Mouse (Mus musculus) layer of hippocampus, postnatal 25 days (tissue): Measurements from ENCODE around the gene Nisch. TPM values are rescaled to one million over a fixed set of nuclear protein-coding genes. Genes with fewer than 3 reads are reported as not detected.

Experiments
- DNase-seq, 2 experiments: peaks; one replicate each; pipeline ENCODE4 v3.0.0; 2022; ENCODE audit warnings: mixed read lengths in 2 of 2, low spot score in 1 of 2; ENCODE audit errors: extremely low spot score in 1 of 2
- total RNA-seq, 2 experiments: library from RNA; stranded (reverse); gene quantifications; 2 replicates each; pipeline ENCODE4 v1.2.3; 2021

Gene Nisch
- total RNA-seq, 2 experiments from 2014 or later = 431 to 467 TPM

GRCm38 (mm10) chr14:31217666-31218065 lies 920 bp upstream of the Nisch start, which contains the start of gene Sema3g:
TSS of gene Sema3g (plus strand) at chr14:31217860.
- no peak for DNase-seq

GRCm38 (mm10) chr14:31215157-31216002 lies 1.4 kb downstream of the Nisch start:
- DNase-seq = peak; percentile 31 to 60

GRCm38 (mm10) chr14:31214684-31215083 lies 2.1 kb downstream of the Nisch start:
- DNase-seq = no peak

DNA sequence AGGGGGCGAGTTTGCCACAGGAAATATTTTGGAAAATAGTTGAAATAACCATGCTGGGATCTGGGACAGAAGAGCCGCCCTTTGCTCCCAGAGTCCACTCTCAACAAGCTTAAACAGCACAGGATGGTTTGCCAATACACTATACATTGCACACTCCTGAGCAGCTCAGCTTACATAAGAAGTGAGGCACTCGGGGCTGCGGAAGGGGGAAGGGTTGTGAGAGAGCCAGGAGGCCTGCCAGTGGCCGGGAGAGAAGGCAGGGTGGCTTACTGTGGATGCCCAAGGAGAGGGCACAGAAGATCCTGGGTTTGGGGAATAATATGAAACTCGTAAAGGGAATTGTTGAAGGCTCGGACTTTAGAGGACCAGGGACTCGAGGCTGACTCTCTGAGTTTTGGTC lies 2.9 kb downstream of the Nisch start:
- DNase-seq = no peak

DNA sequence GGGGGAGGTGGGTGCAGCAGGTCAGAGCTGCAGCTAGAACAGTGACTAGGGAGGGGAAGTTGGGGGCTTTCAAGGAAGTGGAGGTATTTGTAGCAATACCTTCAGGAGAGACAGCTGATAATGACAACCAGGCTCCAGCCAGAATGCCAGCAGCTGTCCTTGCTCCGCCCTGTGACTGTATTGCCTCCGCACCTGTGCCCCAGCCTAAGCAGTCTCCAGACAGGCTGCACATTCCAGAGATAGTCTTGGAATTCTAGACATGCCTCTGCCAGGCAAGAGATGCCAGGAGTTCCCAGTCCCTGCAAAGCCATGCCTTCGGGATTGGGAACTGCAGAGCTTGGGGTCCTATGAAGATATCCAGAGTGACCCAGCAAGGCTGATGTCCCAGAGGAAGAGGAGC lies 4.2 kb downstream of the Nisch start:
- DNase-seq = no peak

DNA sequence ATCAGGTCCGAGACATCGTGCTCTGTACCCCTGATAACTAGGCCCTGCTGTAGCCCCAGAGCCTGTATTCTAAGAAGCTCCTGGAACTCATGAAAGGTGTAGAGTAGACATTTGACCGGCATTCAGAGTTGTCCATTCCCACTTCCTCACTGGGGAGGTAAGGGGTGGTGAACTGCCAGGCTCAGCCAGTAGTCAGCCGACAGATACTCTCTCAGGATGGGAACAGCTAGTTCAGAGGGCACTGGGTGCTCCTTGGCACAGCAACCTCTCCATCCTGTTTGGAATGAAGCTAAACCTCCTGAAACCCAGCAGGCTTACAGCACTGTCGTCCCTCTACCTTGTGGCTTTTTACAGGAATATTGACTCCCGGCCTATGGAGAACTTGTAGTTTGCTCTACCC lies 4.9 kb downstream of the Nisch start:
- no peak for DNase-seq

- DNase-seq = no peak
Observed at GRCm38 (mm10) chr14:31209133-31209557, 7.6 kb downstream of the Nisch start.

DNA sequence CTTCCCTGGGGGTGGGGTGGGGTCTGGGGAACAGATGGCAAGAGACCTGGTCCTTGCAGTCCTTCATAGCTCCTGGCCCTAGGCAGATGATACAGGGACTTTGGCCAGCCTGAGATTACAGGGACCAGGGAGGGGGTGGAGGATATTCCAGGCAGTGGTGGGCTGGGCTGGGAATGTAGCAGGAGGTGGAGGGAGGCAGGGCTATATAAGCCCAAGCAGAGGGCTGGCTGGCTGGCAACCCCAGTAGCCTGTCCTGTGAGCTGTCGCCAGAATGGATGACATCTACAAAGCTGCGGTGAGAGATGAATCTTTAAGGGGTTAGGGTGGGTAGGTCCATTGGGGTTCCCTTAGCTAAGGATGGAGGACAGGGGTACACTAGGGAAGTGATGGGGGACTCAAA lies 8.7 kb downstream of the Nisch start, which contains the start of gene Tnnc1:
TSS of gene Tnnc1 (plus strand) at position 229 of the 400 bp plus-strand sequence.
- DNase-seq = no peak

- no peak for DNase-seq
Observed at GRCm38 (mm10) chr14:31207070-31207830, 9.5 kb downstream of the Nisch start.

DNA sequence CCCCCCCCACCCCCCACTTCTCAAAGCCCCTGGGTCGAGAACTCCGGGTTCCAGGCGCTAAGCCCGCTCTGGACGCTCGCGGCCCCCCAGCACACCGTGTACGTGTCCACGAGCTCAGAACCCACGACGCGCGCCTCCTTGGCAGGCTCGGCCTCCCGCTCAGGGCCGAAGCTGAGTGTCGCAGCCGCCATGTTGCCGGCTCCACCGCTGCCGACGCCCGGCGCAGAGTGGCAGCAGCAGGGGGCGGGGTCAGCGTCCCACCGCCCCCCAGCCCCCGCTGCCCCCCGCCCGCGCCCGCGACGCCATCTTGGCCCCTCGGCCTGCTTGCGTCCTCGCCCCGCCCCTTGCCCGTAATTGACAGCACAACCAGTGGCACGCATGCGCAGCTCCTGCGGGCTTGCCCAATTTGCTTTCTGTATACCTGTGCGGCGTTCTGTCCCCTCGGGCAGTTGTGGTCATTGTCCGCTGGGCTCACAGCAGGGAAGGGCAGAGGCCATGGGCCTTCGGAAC lies 10.2 kb downstream of the Nisch start:
- DNase-seq = peak; percentile 89 to 92

DNA sequence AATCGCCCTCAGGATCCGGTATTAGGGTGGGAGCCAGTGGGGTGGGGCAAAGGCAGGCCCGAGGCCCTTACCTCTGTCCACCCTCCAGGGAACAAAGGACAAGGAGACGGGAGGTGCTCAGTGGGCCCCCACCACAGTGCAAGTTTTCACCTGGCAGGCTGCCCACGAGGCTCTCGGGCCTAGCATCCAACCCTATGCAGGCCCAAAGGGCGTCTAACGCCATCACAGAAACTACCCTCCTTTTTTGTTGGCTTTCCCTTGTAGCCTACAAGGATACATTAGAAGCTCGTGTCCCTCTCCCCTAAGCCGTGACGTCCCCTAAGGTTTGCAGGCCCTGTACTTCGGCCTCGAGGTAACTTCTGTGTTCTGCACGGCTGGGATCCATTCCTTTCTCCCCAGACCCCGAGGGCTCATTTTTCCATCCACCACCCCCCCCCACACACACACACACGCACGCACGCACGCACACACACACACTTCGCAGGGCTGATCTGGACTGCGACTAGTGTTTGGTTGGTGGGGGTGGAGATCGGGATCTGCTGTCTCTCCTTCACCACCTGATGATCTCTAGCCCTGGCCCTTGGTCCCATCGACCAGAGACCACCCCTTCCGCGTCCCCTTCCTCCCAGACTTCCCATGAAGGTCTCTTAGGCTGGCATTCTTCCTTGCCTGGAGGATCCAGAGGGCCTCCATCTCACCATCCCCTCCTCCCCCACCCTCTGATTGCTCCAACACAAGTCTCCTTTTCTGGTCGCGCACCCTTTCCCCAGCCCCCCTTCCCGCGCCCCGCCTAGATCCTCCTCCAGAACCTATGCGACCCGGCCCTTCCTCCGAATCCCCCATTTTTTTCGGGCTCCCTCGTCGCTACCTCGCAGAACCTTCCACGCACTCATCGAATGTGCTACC lies 10.9 kb downstream of the Nisch start:
- DNase-seq = peak; percentile 43 to 48

DNA sequence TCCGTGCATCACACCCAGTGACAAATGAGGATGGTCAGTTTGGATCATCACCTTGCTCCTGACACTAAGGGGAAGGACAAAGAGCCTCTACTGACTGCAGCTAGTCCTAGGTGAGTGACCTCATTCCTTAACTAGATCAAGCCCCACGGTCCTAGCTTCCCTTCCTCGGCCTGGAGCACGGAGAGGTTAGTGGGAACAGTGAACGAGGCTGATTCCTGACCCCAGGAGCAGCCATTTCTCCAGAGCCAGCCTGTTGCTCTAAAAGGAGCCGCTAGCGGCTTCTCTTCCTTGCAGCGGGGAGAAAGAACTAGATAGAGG lies 11.5 kb downstream of the Nisch start:
- no peak for DNase-seq

GRCm38 (mm10) chr14:31204844-31205243 lies 11.9 kb downstream of the Nisch start:
- no peak for DNase-seq

- DNase-seq = no peak
Observed at GRCm38 (mm10) chr14:31200038-31200437, 16.7 kb downstream of the Nisch start.

DNA sequence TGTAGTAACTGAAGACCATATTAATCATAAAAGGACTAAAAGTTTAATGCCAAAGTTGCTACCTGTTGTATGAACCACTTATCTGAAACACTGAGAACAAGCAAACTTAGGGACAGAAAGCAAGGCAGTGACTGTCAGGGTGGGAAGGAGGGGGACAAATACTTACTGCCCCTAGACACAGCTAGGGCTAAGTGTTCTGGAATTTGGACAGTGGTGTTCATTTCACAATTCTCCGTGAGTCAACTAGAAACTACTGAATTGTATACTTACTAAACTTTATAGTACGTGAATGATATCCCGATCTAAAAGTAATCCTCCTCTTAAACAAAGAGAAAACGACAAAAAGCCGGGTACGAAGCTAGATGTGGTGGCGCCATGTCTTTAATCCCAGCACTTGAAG lies 17.1 kb downstream of the Nisch start:
- no peak for DNase-seq

DNA sequence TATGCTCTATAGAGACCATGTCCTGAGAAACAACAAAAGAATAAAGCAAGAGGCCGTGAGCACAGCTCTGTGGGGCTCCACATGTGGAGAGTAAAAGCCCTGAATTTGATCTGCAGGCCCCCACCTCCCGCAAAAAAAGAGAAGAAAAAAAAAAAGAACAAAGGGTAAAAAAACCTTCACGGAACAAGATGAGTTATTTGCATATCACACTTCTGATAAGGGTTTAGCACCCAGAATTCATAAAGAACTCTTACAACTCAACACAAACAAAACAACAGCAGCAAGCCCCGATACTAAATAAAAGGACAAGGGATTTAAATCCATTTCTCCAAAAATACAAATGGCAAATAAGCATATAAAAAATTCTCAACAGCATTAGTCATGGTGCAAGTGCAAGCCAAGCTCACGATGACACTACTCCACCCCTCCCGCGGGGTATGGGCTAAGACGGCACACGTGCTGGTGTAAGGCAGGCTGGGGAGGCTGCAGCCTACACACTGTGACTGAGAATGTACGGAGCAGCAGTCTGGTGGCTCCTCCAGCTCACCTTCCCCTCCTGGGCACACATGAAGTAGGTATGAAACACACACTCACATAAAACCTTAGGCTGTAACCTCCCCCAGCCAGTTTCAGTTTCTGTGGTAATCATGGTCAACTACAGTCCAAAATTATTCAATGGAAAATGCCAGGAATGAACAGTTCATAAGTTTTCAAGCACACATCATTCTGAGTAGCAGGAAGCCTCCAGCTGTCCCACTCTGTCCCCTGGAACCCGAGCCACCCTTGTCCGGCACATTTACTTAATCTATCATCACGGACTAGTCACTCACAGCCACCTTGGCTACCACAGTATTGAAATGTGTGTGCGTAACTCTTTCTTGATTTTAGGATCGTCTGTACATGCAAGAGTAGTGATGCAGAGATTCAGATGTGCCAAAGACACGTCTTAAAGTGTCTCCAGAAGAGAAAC lies 18.9 kb downstream of the Nisch start:
- no peak for DNase-seq

- no peak for DNase-seq
Observed at GRCm38 (mm10) chr14:31195968-31196367, 20.8 kb downstream of the Nisch start.

- no peak for DNase-seq
Observed at GRCm38 (mm10) chr14:31195521-31195920, 21.2 kb downstream of the Nisch start.

GRCm38 (mm10) chr14:31194891-31195513 lies 21.7 kb downstream of the Nisch start:
- no peak for DNase-seq
